Mouse (Mus musculus) Patski (cell line): ENCODE results near the gene Vgf. TPM values are rescaled to one million over a fixed set of nuclear protein-coding genes. Genes with fewer than 3 reads are reported as not detected.

Experiments
- ATAC-seq: fragments of 100-300 bp; one replicate; pipeline ENCODE4 v1.8.0; 2021
- CTCF ChIA-PET: fragments of 350-600 bp; sonication (Branson Sonifier 250); formaldehyde crosslinking; loops from one replicate; lab custom pipeline; 2022; ENCODE audit warnings: inconsistent platforms; lab: Charles Lee
- POLR2A ChIA-PET: fragments of 350-600 bp; sonication (Branson Sonifier 250); formaldehyde crosslinking; loops from one replicate; lab custom pipeline; 2022; ENCODE audit warnings: antibody characterized with exemption, inconsistent platforms; lab: Charles Lee
- DNase-seq: peaks from one replicate; pipeline ENCODE4 v3.0.0-alpha.2; 2011; ENCODE audit warnings: low read depth, low spot score
- H3K27me3 ChIP-seq: fragments of 371-371 bp; one replicate; pipeline ENCODE4 v1.5.1; 2021
- CTCF ChIP-seq: fragments of 100-300 bp; IDR thresholded peaks from one replicate; pipeline ENCODE4 v1.5.1; 2021
- in situ Hi-C: fragments of 300-500 bp; cut with MboI; formaldehyde crosslinking; loops from 3 replicates; pipeline ENCODE4 v1.11.1; 2018; ENCODE audit warnings: low pct_unique_long_range_greater_than_20kb, mixed read lengths
- polyA plus RNA-seq: library from polyadenylated mRNA; unstranded; gene quantifications from one replicate; pipeline ENCODE4 v1.2.3, GENCODE M21; 2021

The Vgf gene
- polyA plus RNA-seq, 1 experiment from 2014 or later: 0.89 TPM

- CTCF ChIA-PET: interaction anchor here (0.9 to 3.0 kb wide), 3 partner anchors 11 to 30 kb away, joined by 3 to 21 read pairs (median 3); no protein-coding TSS in a partner anchor
- POLR2A ChIA-PET: interaction anchor here (0.6 to 1.0 kb wide), 4 partner anchors 26 to 406 kb away, joined by 3 to 5 read pairs (median 3); no protein-coding TSS in a partner anchor
- no peaks in the 10 kb centered on the region for H3K27me3 ChIP-seq
- in situ Hi-C loops: loop anchor here (25.0 kb wide), 1 partner anchor 1364 kb away; no protein-coding TSS in a partner anchor
- ATAC-seq: no peak
- DNase-seq: peak; percentile 85
- TF ChIP-seq CTCF: no peak
Measured at GRCm38 (mm10) chr5:137076191-137076930, 50.2 kb downstream of the Vgf start.

GRCm38 (mm10) chr5:137077187-137077586 is 51.0 kb downstream of the Vgf start:
- ChIA-PET POLR2A (interaction anchor here (1.0 kb wide), 1 partner anchor 25 kb away, joined by 5 read pairs; no protein-coding TSS in a partner anchor), CTCF (interaction anchor here (1.2 to 3.0 kb wide), 3 partner anchors 10 to 26 kb away, joined by 3 to 21 read pairs (median 4); no protein-coding TSS in a partner anchor)
- no peaks in the 10 kb centered on the region for H3K27me3 ChIP-seq
- in situ Hi-C loops: loop anchor here (25.0 kb wide), 1 partner anchor 1365 kb away; no protein-coding TSS in a partner anchor
- DNase-seq: no peak
- TF ChIP-seq CTCF: no peak
- no peak for ATAC-seq

GRCm38 (mm10) chr5:137078041-137078440 is 51.8 kb downstream of the Vgf start:
- no peak for ATAC-seq
- in situ Hi-C loops: loop anchor here (25.0 kb wide), 1 partner anchor 1366 kb away; no protein-coding TSS in a partner anchor
- H3K27me3 ChIP-seq: no peaks in the 10 kb centered on the region
- ChIA-PET CTCF (interaction anchor here (1.8 to 3.0 kb wide), 3 partner anchors 11 to 28 kb away, joined by 4 to 21 read pairs (median 6); no protein-coding TSS in a partner anchor), POLR2A (interaction anchor here (0.7 to 1.3 kb wide), 3 partner anchors 24 to 30 kb away, joined by 3 to 7 read pairs (median 3); no protein-coding TSS in a partner anchor)
- DNase-seq: no peak
- TF ChIP-seq CTCF: no peak

- no peak for ATAC-seq
- DNase-seq: no peak
- POLR2A ChIA-PET: interaction anchor here (0.7 to 1.3 kb wide), 3 partner anchors 24 to 30 kb away, joined by 3 to 7 read pairs (median 3); no protein-coding TSS in a partner anchor
- CTCF ChIA-PET: interaction anchor here (1.8 to 3.0 kb wide), 3 partner anchors 11 to 28 kb away, joined by 4 to 21 read pairs (median 6); no protein-coding TSS in a partner anchor
- H3K27me3 ChIP-seq: no peaks in the 10 kb centered on the region
- in situ Hi-C loops: loop anchor here (25.0 kb wide), 1 partner anchor 1366 kb away; no protein-coding TSS in a partner anchor
- TF ChIP-seq CTCF: no peak
Measured at GRCm38 (mm10) chr5:137078616-137079015, 52.4 kb downstream of the Vgf start.

- no peak for TF ChIP-seq CTCF
- no peaks in the 10 kb centered on the region for H3K27me3 ChIP-seq
- ChIA-PET CTCF (interaction anchor here (0.8 to 1.3 kb wide), 3 partner anchors 14 to 23 kb away, joined by 3 to 4 read pairs (median 3); no protein-coding TSS in a partner anchor), POLR2A (interaction anchor here (1.0 to 2.2 kb wide), 4 partner anchors 9 to 25 kb away, joined by 3 to 9 read pairs (median 4); no protein-coding TSS in a partner anchor)
- ATAC-seq (peak; percentile 85), DNase-seq (peak; percentile 97)
- in situ Hi-C loops: loop anchor here (25.0 kb wide), 1 partner anchor 1368 kb away; no protein-coding TSS in a partner anchor
Measured at GRCm38 (mm10) chr5:137079849-137080248, 53.7 kb downstream of the Vgf start.

Other genes starting within 250 kb of the Vgf start
- 0.09 TPM for gene Col26a1, start 143.2 kb upstream of the Vgf start, polyA plus RNA-seq
- gene Ift22, start 118.2 kb upstream of the Vgf start, polyA plus RNA-seq: 73.2 TPM
- 280 TPM for gene Fis1, start 73.1 kb upstream of the Vgf start, polyA plus RNA-seq
- 0.22 TPM for gene Cldn15, start 59.8 kb upstream of the Vgf start, polyA plus RNA-seq
- 202 TPM for gene Plod3, start 39.4 kb upstream of the Vgf start, polyA plus RNA-seq
- gene Znhit1, start 38.4 kb upstream of the Vgf start, polyA plus RNA-seq: 99.6 TPM
- gene Ap1s1, start 19.7 kb downstream of the Vgf start, polyA plus RNA-seq: 240 TPM
- 151 TPM for gene Serpine1, start 45.9 kb downstream of the Vgf start, polyA plus RNA-seq
- gene Trim56, start 89.8 kb downstream of the Vgf start, polyA plus RNA-seq: 35.6 TPM
- gene Muc3, start 122.9 kb downstream of the Vgf start, polyA plus RNA-seq: not detected
- not detected for gene Muc3a, start 186.0 kb downstream of the Vgf start, polyA plus RNA-seq